Mouse (Mus musculus) embryonic fibroblast, embryonic 13.5 days (primary cell): ENCODE measurements around the gene Plcg1. TPM values are rescaled to one million over a fixed set of nuclear protein-coding genes. Genes with fewer than 3 reads are reported as not detected.

ENCODE experiments used
- H3K27ac ChIP-seq: 2 replicates; pipeline ENCODE4 v1.5.1; 2012; ENCODE audit warnings: low read length, control low read depth, inconsistent platforms; ENCODE audit not compliant: insufficient read depth
- H3K4me1 ChIP-seq: 2 replicates; pipeline ENCODE4 v1.6.1; 2011; ENCODE audit warnings: low read length; ENCODE audit not compliant: control insufficient read depth, insufficient read depth
- H3K4me3 ChIP-seq: 2 replicates; pipeline ENCODE4 v1.5.1; 2011; ENCODE audit warnings: mild to moderate bottlenecking, control low read depth, low read length; ENCODE audit not compliant: insufficient read depth
- CTCF ChIP-seq: IDR thresholded peaks from 2 replicates; pipeline ENCODE4 v1.5.1; 2011; ENCODE audit warnings: mild to moderate bottlenecking, control low read depth, low read length, moderate library complexity, borderline replicate concordance; ENCODE audit not compliant: insufficient read depth
- POLR2A ChIP-seq: IDR thresholded peaks from 2 replicates; pipeline ENCODE4 v1.6.1; 2011; ENCODE audit warnings: low read depth, mild to moderate bottlenecking, control low read depth, low read length, moderate library complexity
- polyA plus RNA-seq: library from polyadenylated mRNA; stranded (reverse); fragments of >200 nt; gene quantifications from 2 replicates; pipeline ENCODE4 v1.2.4, GENCODE M21; 2011; ENCODE audit warnings: low read depth; ENCODE audit not compliant: missing spikeins, insufficient read length

Gene Plcg1
- polyA plus RNA-seq, 1 experiment = 59.7 TPM

DNA sequence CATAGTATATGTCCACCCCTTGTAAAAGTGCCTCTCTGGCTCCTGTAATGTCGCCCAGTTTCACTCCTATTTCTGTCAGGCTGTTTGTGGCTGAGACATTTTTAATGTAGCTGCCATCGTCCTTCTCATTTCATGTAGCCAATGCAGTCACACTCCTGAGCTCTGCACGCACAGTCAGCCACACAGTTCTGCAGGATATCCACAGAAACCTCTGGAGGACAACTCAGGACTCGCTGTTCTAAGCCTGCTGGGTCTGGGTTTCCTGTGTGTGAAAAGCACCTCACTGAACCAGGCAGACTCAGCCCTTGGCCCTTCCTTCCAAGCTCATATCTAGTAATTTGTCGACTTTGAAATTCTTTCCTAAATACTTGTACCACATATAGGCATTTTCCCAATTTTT is 6.6 kb upstream of the Plcg1 start:
- TF ChIP-seq CTCF = no peak
- no peak for TF ChIP-seq POLR2A
- no peaks in the 10 kb centered on the region for H3K4me1 ChIP-seq
- no peak overlapping the region for H3K27ac ChIP-seq
- H3K4me3 ChIP-seq = no peak overlapping the region

DNA sequence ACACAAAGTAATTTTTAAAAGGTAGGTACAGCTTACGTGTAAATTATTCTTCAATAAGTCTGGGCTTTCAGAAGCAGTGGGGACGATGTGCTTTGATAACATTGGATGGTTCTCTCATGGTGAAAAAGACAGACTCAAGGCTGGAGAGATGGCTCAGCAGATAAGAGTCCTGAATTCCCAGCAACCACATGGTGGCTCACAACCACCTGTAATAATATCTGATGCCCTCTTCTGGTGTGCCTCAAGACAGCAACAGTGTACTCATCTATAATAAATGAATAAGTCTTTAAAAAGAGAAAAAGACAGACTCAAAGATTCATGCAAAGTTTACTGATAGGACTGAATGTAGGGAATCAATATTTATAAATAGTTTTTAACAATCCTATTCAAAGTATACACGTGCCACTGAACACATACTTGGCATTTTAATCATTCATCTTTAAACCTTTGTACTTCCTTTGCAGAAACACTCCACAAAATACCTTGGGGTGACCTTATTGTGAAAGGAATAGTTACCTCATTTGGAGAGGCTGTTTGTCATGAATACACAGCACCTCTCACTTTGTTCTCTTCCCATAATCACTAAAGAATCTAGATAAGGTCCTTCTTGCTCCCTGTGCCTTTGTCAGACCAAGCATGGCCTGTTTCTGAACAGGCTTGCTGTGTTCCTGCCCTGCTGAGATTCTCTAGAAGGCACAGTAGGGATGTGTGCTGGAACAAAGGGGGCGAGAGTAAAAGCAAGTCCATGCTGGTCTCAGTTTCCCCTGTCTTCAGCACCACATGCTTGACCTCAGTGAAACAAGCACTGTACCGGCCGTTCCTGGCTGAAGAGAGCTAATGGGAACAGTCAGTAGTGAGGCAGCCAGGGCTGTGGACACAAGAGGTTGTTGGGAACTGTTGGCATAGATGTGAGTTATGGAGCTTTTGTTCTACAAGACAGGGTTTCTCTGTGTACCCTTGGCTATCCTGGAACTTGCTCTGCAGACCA is 4.9 kb upstream of the Plcg1 start:
- Histone ChIP-seq H3K4me1 (peaks cover 3% of the 10 kb centered on the region), H3K27ac (no peak overlapping the region), H3K4me3 (no peak overlapping the region)
- TF ChIP-seq POLR2A (no peak), CTCF (no peak)

DNA sequence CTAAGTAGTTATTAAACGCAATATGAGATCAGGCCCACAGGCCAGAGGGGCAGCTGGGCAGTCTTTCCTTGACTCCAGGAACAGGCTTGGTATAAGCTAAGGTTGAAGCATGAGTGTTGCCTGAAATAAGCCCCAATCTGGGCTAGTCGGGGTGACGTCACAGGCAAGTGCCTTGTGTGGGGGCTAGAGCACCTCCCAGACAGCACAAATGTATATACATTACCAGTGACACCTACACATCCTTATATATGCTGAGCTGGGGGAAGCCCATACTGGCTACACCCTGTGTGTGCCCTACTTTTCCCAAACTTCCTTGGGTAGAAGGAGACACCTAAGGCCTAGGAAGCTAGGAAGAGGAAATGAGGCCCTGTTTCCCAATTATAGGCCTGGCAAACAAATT is 2.1 kb upstream of the Plcg1 start:
- H3K4me3 ChIP-seq = no peak overlapping the region
- peaks cover 3% of the 10 kb centered on the region for H3K4me1 ChIP-seq
- TF ChIP-seq CTCF (no peak), POLR2A (no peak)
- no peak overlapping the region for H3K27ac ChIP-seq

DNA sequence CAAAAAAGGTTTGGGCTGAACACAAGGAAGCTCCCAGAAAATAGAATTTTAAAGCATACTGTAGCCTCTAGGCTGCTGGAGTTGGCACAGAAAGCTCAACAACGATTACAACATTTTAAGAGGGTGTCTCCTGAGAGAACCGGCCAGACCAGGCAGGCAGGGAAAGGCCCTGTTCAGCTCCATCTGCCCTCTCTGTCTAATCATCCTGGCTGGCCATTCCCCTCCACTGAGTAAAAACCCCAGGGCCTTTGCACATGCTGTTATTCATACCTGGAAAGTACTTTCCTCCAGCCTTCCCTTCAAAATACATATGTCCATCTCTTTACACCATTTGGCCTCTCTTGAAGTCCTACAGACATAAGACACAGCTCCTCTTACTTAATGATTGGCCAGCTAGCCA is 1.7 kb upstream of the Plcg1 start:
- H3K4me1 ChIP-seq = peaks cover 3% of the 10 kb centered on the region
- no peak overlapping the region for H3K27ac ChIP-seq
- TF ChIP-seq POLR2A (no peak), CTCF (no peak)
- H3K4me3 ChIP-seq = no peak overlapping the region

DNA sequence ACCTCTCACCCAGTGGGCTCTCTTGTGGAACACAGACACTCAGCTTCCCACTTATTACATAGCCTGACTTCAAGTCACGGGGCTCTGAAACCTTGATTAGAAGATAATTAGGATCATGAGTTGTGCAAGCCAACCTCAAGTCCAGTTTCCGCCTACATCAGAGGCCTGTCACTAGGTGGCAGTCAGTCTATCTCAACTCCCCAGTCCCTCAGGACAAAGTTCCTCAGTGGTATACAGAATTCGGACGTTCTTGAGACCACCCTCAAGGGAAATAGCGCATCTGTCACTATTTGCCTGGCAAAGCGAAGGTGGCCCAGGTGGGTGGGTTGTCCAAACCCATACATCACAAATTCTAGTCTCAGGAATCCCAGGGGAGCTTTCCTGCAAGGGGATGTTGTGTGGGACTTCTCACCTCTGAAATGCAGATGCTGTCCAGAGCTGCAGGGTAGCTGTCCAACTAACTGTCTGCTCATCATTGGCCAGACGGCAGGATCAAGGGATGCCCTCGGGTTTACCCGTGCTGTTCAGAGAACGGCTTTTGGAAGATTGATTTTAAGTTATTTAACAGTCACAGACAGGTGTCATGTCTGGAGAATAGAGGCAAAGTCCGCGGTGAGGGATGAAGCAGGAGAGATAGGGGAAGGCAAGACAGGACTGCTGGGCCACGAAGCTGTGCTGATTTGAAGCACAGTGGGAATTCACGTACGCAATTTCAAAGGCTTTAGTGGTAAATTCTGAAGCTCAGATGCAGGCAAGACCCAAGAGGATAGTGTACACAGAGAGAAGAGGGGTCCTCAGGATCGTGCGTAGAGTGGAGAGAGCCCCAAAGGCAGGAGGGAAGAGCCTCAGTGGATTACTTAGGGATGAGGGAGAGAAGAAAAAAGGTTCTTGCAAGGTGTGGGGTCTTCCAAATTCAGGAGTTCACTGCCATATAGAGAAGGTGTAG is 976 bp upstream of the Plcg1 start:
- peak overlapping the region; percentile 46 for H3K4me3 ChIP-seq
- H3K4me1 ChIP-seq = peaks cover 3% of the 10 kb centered on the region
- TF ChIP-seq CTCF (peak; percentile 41; the same call in 1 of the 2 replicates), POLR2A (no peak)
- no peak overlapping the region for H3K27ac ChIP-seq

DNA sequence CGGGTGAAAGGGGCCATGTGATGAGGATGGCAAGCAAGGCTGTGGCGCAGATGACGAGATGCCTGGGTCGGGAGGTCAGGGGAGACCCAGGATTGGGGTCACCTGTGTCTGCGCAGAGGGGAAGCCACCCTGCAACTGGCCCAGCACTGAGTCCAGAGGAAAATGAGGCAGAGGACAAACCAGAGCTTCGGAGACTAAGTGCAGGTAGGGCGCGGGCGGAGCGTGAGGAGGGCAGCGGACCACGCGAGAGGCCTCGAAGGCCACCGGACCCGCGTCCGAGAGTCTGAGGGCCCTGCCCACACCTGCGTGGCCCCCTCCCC is 343 bp upstream of the Plcg1 start:
- Histone ChIP-seq H3K4me3 (peak overlapping the region; percentile 46), H3K27ac (no peak overlapping the region), H3K4me1 (peaks cover 3% of the 10 kb centered on the region)
- no peak for TF ChIP-seq POLR2A
- TF ChIP-seq CTCF = no peak

DNA sequence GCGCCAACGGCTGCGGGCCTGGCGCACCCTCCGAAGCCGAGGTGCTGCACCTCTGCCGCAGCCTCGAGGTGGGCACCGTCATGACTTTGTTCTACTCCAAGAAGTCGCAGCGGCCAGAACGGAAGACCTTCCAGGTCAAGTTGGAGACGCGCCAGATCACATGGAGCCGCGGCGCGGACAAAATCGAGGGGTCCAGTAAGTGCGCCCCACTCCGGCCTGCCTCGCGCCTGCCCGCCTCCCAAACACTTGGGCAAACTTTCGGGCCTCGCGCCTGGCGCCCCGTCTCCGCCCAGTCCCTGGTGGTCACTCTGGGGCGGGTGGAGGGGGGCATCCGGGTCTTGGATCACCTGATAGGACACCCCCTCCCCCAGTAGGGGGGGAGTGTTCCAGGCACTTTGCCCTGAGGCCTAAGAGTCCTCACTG is 750 bp downstream of the Plcg1 start:
- peak overlapping the region; percentile 77 for H3K4me3 ChIP-seq

DNA sequence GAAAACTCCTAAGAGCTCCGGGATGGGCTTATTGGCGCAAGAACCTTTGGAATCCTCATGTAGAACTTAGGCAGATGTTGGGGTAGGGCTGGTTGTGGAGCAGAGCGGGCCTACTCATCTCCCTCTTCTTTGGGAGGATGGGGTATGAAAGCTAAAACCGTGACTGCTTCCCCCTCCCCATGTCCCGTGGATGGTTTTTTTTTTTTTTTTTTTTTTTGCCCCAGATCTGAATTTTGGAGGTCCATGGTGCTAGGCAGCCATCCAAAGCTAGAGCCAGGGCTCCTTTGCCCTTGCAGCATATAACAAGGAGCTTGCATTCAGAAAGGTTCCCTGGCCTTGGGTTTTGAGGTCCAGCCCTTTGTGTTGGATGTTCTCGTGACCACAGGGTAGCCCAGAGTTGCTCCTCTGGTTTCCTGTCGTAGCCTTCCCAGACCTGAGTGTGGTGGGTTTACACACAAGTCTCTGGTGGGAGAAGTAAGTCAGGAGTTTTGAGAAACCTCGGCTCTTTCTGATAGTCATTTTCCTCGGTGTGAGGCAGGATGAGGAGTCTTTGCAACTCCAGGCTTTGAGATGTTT is 1.4 kb downstream of the Plcg1 start:
- Histone ChIP-seq H3K4me1 (peaks cover 3% of the 10 kb centered on the region), H3K27ac (no peak overlapping the region)
- TF ChIP-seq POLR2A (no peak), CTCF (no peak)

More for the DNA sequence above, 750 bp downstream of the Plcg1 start:
- TF ChIP-seq CTCF = no peak
- peak; percentile 18 for TF ChIP-seq POLR2A
- peaks cover 3% of the 10 kb centered on the region for H3K4me1 ChIP-seq
- peak overlapping the region; percentile 19; the same call in 1 of the 2 replicates for H3K27ac ChIP-seq

DNA sequence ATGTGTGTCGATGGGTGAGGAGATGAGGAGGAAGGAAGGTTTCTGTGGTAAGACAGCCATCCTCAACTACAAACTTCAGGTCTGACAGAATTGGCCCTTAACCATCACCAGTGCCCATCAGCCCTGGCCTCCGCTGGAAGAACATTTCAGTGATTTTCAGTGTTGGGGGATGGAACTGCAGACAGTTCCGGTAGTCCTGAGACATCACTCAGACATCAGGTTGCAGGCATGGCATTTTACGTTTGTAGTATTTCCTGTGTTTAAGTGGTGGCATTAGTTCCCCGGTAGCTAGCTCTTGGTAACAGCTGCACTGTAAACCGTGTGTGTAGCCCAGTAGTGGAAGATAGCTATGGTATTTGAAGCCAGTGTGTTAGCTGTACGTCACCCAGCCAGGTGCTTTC is 2.0 kb downstream of the Plcg1 start:
- TF ChIP-seq POLR2A (no peak), CTCF (no peak)
- Histone ChIP-seq H3K27ac (no peak overlapping the region), H3K4me1 (peaks cover 3% of the 10 kb centered on the region), H3K4me3 (peak overlapping the region; percentile 77)

More for the DNA sequence above, 1.4 kb downstream of the Plcg1 start:
- H3K4me3 ChIP-seq = peak overlapping the region; percentile 77
